Comparison of ENCODE assay signal across 8 mouse cellular contexts in the genomic region with DNA sequence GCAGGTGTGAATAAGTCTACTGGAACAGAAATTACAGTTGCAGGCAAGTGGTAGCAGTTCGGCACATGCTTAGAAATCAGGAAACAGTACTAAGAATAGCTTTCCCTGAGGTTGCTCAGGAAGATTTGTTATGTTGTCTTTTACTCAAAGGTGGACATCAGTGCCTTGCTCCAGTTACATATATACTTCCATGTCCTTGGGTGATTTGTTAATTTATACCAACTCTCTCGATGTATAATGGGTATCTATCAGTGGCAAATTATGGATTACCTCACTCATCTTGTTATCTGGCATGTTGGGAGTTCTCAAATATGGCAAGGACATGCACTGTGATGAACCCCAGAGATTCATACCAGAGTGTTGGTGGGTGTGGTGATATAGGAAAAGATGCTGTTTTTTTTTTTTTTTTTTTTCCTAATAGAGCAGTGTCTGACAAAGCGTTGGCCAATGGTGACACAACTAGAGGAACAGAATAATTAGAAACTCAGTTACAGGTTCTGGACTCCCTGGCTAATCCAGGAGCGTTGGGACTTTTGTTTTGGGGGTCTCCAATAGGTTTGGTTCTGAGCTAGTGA. TPM values are rescaled to one million over a fixed set of nuclear protein-coding genes. Genes with fewer than 3 reads are reported as not detected.
DNase-seq lines count a peak whose midpoint lies in the region; ATAC-seq and TF ChIP-seq lines count a peak whose summit lies in the region.

No protein-coding gene starts in this region.

- H3K27me3 ChIP-seq in lung, postnatal 0 days (replicated peaks; ENCODE audit: insufficient read depth, low read length) = no peaks in the 10 kb centered on the region
- H3K27me3 ChIP-seq in forebrain, embryonic 12.5 days = peaks cover 95% of the 10 kb centered on the region
- 0 out of 2 replicates have a peak, but pooled peaks cover 7% of the 10 kb centered on the region for H3K27me3 ChIP-seq in limb, embryonic 12.5 days

- intact Hi-C loops in left cerebral cortex, postnatal 14 days (cut with DNase I) = loop anchor here (10.0 kb wide), 2 partner anchors 100 to 250 kb away; no protein-coding TSS in a partner anchor

- H3K4me3 ChIP-seq in lung, postnatal 0 days (ENCODE audit: low read depth, low read length) = peak overlapping the region; percentile 74
- H3K4me3 ChIP-seq in forebrain, embryonic 12.5 days (replicated peaks) = peak overlapping the region; percentile 54
- peak overlapping the region; percentile 68 for H3K4me3 ChIP-seq in limb, embryonic 12.5 days (replicated peaks)
- peak overlapping the region; percentile 70 for H3K4me3 ChIP-seq in olfactory bulb, adult 2 months (ENCODE audit: insufficient read depth, low read depth, low read length)

- TF ChIP-seq EP300 in lung, postnatal 0 days (IDR thresholded peaks at IDR 0.05) = no peak

- no peak for ATAC-seq in lung, postnatal 0 days
- ATAC-seq in forebrain, embryonic 12.5 days (ENCODE audit: low FRiP score) = no peak
- no peak for ATAC-seq in limb, embryonic 12.5 days (ENCODE audit: insufficient number of reproducible peaks, insufficient read depth, low FRiP score, low TSS enrichment, low read depth)
- ATAC-seq in erythroid progenitor cell, adult 5-6 weeks (replicated peaks; ENCODE audit: low FRiP score, poor library complexity, severe bottlenecking) = no peak

- TF ChIP-seq CTCF in lung, postnatal 0 days (IDR thresholded peaks at IDR 0.05) = no peak
- TF ChIP-seq CTCF in olfactory bulb, adult 2 months (IDR thresholded peaks at IDR 0.05; ENCODE audit: insufficient read depth, low read depth, low read length) = no peak

- no peak for TF ChIP-seq POLR2A in olfactory bulb, adult 2 months (IDR thresholded peaks at IDR 0.05; ENCODE audit: insufficient read depth, low read depth, low read length)

- WGBS in lung, postnatal 0 days = 40% methylated on average over 4 of the region's 4 CpGs
- 61% methylated on average over 4 of the region's 4 CpGs for WGBS in forebrain, embryonic 12.5 days
- 57% methylated on average over 4 of the region's 4 CpGs for WGBS in limb, embryonic 12.5 days
- WGBS in olfactory bulb, adult 2 months = 38% methylated on average over 4 of the region's 4 CpGs

- H3K4me1 ChIP-seq in lung, postnatal 0 days (ENCODE audit: insufficient read depth, low read depth, low read length) = no peaks in the 10 kb centered on the region; the same call in 1 of the 2 replicates
- peaks cover 15% of the 10 kb centered on the region for H3K4me1 ChIP-seq in forebrain, embryonic 12.5 days
- H3K4me1 ChIP-seq in limb, embryonic 12.5 days (replicated peaks) = peaks cover 22% of the 10 kb centered on the region
- 0 out of 2 replicates have a peak, but pooled peaks cover 4% of the 10 kb centered on the region for H3K4me1 ChIP-seq in olfactory bulb, adult 2 months (ENCODE audit: control insufficient read depth, insufficient read depth, low read length)

- no peak for DNase-seq in lung, postnatal 0 days (ENCODE audit: low spot score)
- DNase-seq in lung, postnatal 36 days = no peak
- DNase-seq in adrenal gland, postnatal 10 days = no peak
- no peak for DNase-seq in left cerebral cortex, postnatal 14 days (ENCODE audit: low spot score in 2 of 2)

- H3K4me2 ChIP-seq in lung, postnatal 0 days (replicated peaks; ENCODE audit: low read depth, low read length) = peak overlapping the region; percentile 83
- peak overlapping the region; percentile 73 for H3K4me2 ChIP-seq in forebrain, embryonic 12.5 days
- H3K4me2 ChIP-seq in limb, embryonic 12.5 days = peak overlapping the region; percentile 71

- H3K36me3 ChIP-seq in lung, postnatal 0 days (ENCODE audit: insufficient read depth, low read length) = 0 out of 2 replicates have a peak, but pooled peaks cover 2% of the 10 kb centered on the region
- H3K36me3 ChIP-seq in forebrain, embryonic 12.5 days (replicated peaks) = no peaks in the 10 kb centered on the region
- no peaks in the 10 kb centered on the region for H3K36me3 ChIP-seq in limb, embryonic 12.5 days

- peak overlapping the region; percentile 95 for H3K27ac ChIP-seq in lung, postnatal 0 days (ENCODE audit: low read length)
- no peak overlapping the region for H3K27ac ChIP-seq in forebrain, embryonic 12.5 days
- H3K27ac ChIP-seq in limb, embryonic 12.5 days = no peak overlapping the region
- no peak overlapping the region for H3K27ac ChIP-seq in olfactory bulb, adult 2 months (ENCODE audit: insufficient read depth, low read depth, low read length)

- H3K9ac ChIP-seq in lung, postnatal 0 days (replicated peaks; ENCODE audit: low read depth) = peak overlapping the region; percentile 75
- H3K9ac ChIP-seq in forebrain, embryonic 12.5 days = peak overlapping the region; percentile 56; the same call in 1 of the 2 replicates
- peak overlapping the region; percentile 38; the same call in 1 of the 2 replicates for H3K9ac ChIP-seq in limb, embryonic 12.5 days (replicated peaks)

- no peaks in the 10 kb centered on the region for H3K9me3 ChIP-seq in lung, postnatal 0 days (ENCODE audit: low read length)
- no peaks in the 10 kb centered on the region for H3K9me3 ChIP-seq in forebrain, embryonic 12.5 days
- H3K9me3 ChIP-seq in limb, embryonic 12.5 days = no peaks in the 10 kb centered on the region

RNA-seq across cellular contexts. Expression of gene Ets1, which starts 59.0 kb away (rescaled TPM):
- polyA plus RNA-seq in lung, postnatal 0 days (2015; fragmentation: Nextera tagmentation; extraction: Ambion mirVana) = 78.2 and 113 TPM in 2 replicates
- 21.1 and 22.1 TPM in 2 replicates for polyA plus RNA-seq in forebrain, embryonic 12.5 days (2016; fragmentation: Nextera tagmentation; extraction: Ambion mirVana)
- polyA plus RNA-seq in limb, embryonic 12.5 days (2016; fragmentation: Nextera tagmentation; extraction: Ambion mirVana) = 47.7 and 48.5 TPM in 2 replicates
- polyA plus RNA-seq in olfactory bulb, adult 2 months (2012; ENCODE audit: insufficient read depth, insufficient read length, low replicate concordance, missing spikeins) = 180 and 306 TPM in 2 replicates
- 10 to 100 TPM; 75.0 to 82.4 TPM for total RNA-seq in adrenal gland, postnatal 10 days (2021)
- total RNA-seq in left cerebral cortex, postnatal 14 days (2021) = 10 to 100 TPM; 19.0 to 20.1 TPM
- total RNA-seq in erythroid progenitor cell, adult 5-6 weeks (2015; ENCODE audit: low replicate concordance) = 9.0 and 23.1 TPM in 2 replicates
- 17.5 and 22.3 TPM in 2 replicates for total RNA-seq in erythroid progenitor cell, adult 5-6 weeks (2017; ENCODE audit: low replicate concordance)
